Mouse (Mus musculus) gastrocnemius, postnatal 36 days (tissue): Measurements from ENCODE around the gene Maged2. TPM values are rescaled to one million over a fixed set of nuclear protein-coding genes. Genes with fewer than 3 reads are reported as not detected.
"Not testable (repeated sequence)": the region's sequence is repeated elsewhere in the genome, so short reads cannot be mapped to it uniquely, and the experiment has no call there.

ENCODE experiments used
- DNase-seq, 2 experiments: peaks; one replicate each; pipeline ENCODE4 v3.0.0; 2022
- intact Hi-C: fragments of 180-260 bp; cut with DNase I; formaldehyde crosslinking; loops from one replicate; pipeline ENCODE4 v1.15.1; 2025
- long read RNA-seq, 2 experiments: library from polyadenylated mRNA; stranded (forward); transcript quantifications; one replicate each; pipeline ENCODE4 v2.0.0; 2021
- total RNA-seq, 2 experiments: library from RNA; stranded (reverse); gene quantifications; 2 replicates each; pipeline ENCODE4 v1.2.3; 2021

Maged2 gene
- total RNA-seq, result 10 to 100 TPM; 18.4 to 20.9 TPM
- long read RNA-seq, experiment 1, transcript Maged2-204 (13 exons, 2,107 nt), result minor isoform, 7 of 31 reads
- long read RNA-seq, experiment 1, transcript Maged2-203 (13 exons, 2,183 nt), result major isoform, 14 of 31 reads
- long read RNA-seq, experiment 1, partial matches to known transcripts, result 9 of 31 reads
- long read RNA-seq, experiment 1, other reads (novel, unspliced or antisense), result 1 of 31 reads
- long read RNA-seq, experiment 2, transcript Maged2-204 (13 exons, 2,107 nt), result minor isoform, 6 of 76 reads
- long read RNA-seq, experiment 2, transcript Maged2-203 (13 exons, 2,183 nt), result major isoform, 13 of 76 reads
- long read RNA-seq, experiment 2, partial matches to known transcripts, result 19 of 76 reads
- long read RNA-seq, experiment 2, other reads (novel, unspliced or antisense), result 38 of 76 reads

GRCm38 (mm10) chrX:150814139-150814469 lies at the start of gene Maged2:
Maged2 (minus strand) TSS chrX:150814345.
- DNase-seq, result no peak
- intact Hi-C loops, result no loop called here

GRCm38 (mm10) chrX:150848230-150848629 lies 34.1 kb upstream of the Maged2 start:
- intact Hi-C loops, result no loop called here
- DNase-seq, result no peak

GRCm38 (mm10) chrX:150845480-150846205 lies 31.5 kb upstream of the Maged2 start:
- DNase-seq, intact Hi-C loops: not testable (repeated sequence)

- intact Hi-C loops, DNase-seq: not testable (repeated sequence)
Observed at GRCm38 (mm10) chrX:150843257-150843656, 29.1 kb upstream of the Maged2 start.

GRCm38 (mm10) chrX:150830297-150830696 lies 16.2 kb upstream of the Maged2 start:
- no peak for DNase-seq
- intact Hi-C loops, result no loop called here

GRCm38 (mm10) chrX:150817278-150817677 lies 3.1 kb upstream of the Maged2 start:
- intact Hi-C loops, result no loop called here

GRCm38 (mm10) chrX:150815601-150816000 lies 1.5 kb upstream of the Maged2 start:
- intact Hi-C loops, result no loop called here
- no peak for DNase-seq

More at GRCm38 (mm10) chrX:150817278-150817677, 3.1 kb upstream of the Maged2 start:
- no peak for DNase-seq

GRCm38 (mm10) chrX:150813464-150814138 lies 544 bp downstream of the Maged2 start:
- DNase-seq, result peak; percentile 18 to 31
- intact Hi-C loops, result no loop called here

GRCm38 (mm10) chrX:150812787-150813298 lies 1.3 kb downstream of the Maged2 start:
- peak; percentile 76 to 82 for DNase-seq
- intact Hi-C loops, result no loop called here

GRCm38 (mm10) chrX:150800987-150801386 lies 13.2 kb downstream of the Maged2 start:
- intact Hi-C loops, result not testable (repeated sequence)

GRCm38 (mm10) chrX:150798493-150799177 lies 15.5 kb downstream of the Maged2 start:
- DNase-seq, intact Hi-C loops: not testable (repeated sequence)

More at GRCm38 (mm10) chrX:150800987-150801386, 13.2 kb downstream of the Maged2 start:
- not testable (repeated sequence) for DNase-seq

Other genes starting within 250 kb of the Maged2 start
- 10 to 100 TPM; 50.8 to 56.7 TPM for gene Pfkfb1, start 226.1 kb downstream of the Maged2 start, total RNA-seq
- 1 to 10 TPM; 7.6 to 9.2 TPM for gene Apex2, start 224.5 kb downstream of the Maged2 start, total RNA-seq
- gene Tro, start 156.8 kb downstream of the Maged2 start, total RNA-seq, result under 1 TPM; 0.08 to 0.32 TPM
- 10 to 100 TPM; 28.0 to 36.6 TPM for gene Gnl3l, start 203.0 kb upstream of the Maged2 start, total RNA-seq
- 1 to 10 TPM; 2.0 to 2.1 TPM for gene Fgd1, start 231.8 kb upstream of the Maged2 start, total RNA-seq